Mouse (Mus musculus): Measurements from ENCODE around the gene AU040320. TPM values are rescaled to one million over a fixed set of nuclear protein-coding genes. Genes with fewer than 3 reads are reported as not detected.

AU040320 gene
- polyA plus RNA-seq, 1 experiment from 2014 or later, result 20.7 TPM

DNA sequence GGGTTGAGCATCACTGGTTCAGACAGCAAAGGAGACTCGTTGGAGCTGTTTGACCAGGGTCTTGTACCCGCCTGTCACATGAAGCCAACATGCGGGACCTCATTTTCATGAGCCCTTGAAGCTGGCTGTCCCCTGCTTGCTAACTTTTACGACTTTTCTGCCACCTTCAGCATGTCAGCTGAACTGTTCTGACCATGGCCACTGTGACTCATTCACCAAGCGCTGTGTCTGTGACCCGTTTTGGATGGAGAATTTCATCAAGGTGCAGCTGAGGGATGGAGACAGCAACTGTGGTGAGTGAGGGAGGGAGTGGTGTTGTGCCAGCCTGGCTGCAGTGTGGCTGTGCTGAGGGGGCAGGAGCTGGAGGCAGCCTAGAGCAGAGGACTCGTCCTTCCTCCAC is 93.6 kb downstream of the AU040320 start:
- WGBS (ENCODE audit: insufficient replicate concordance), result 65% methylated on average over 7 of the region's 7 CpGs
- Histone ChIP-seq H3K36me3 (ENCODE audit: control insufficient read depth, insufficient read depth, low read length) (peaks cover 5% of the 10 kb centered on the region; the same call in 1 of the 2 replicates), H3K27me3 (ENCODE audit: control insufficient read depth, insufficient read depth, low read length) (no peaks in the 10 kb centered on the region), H3K4me1 (ENCODE audit: control insufficient read depth, insufficient read depth, low read length) (peaks cover 8% of the 10 kb centered on the region), H3K4me2 (no peak overlapping the region), H3K9ac (ENCODE audit: low read depth, low read length) (no peak overlapping the region), H3K4me3 (ENCODE audit: low read depth, low read length) (no peak overlapping the region), H3K27ac (ENCODE audit: low read depth, low read length) (no peak overlapping the region), H3K9me3 (replicated peaks; ENCODE audit: control insufficient read depth, low read length) (no peaks in the 10 kb centered on the region)
- ATAC-seq (replicated peaks; ENCODE audit: insufficient number of reproducible peaks, low FRiP score, low TSS enrichment), result no peak

DNA sequence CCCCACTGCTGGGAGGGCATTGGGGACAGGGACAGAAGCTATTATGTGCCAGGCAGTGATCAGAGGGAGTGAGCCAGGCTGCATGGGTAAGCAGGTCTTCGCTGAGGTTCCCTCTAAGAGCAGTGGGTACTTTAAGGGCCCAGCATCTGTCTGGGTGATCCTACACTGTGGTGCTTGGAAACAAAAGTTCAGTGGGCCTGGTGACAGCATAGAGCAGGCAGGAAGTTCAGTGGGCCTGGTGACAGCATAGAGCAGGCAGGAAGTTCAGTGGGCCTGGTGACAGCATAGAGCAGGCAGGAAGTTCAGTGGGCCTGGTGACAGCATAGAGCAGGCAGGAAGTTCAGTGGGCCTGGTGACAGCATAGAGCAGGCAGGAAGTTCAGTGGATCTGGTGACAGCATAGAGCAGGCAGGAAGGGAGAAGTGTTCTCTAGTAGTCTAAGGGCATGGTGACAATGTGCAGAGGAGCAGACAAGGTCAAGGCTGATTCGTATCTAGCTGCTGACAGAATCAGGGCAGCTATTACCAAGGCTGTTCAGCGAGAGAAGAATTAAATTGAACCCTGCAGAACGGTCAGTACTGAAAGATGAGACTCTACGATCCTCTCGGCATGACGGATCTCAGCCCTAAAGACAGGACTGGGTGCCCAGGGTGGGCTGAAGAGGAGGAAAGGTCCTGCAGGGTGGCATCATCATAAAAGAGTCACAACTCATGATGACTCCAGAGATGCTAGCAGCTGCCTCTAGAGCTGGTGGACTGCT is 96.9 kb downstream of the AU040320 start:
- no peak overlapping the region for H3K9ac ChIP-seq (ENCODE audit: low read depth, low read length)
- 65% methylated on average over 7 of the region's 7 CpGs for WGBS (ENCODE audit: insufficient replicate concordance)
- H3K27me3 ChIP-seq (ENCODE audit: control insufficient read depth, insufficient read depth, low read length), result no peaks in the 10 kb centered on the region
- peaks cover 6% of the 10 kb centered on the region for H3K36me3 ChIP-seq (ENCODE audit: control insufficient read depth, insufficient read depth, low read length)
- ATAC-seq (replicated peaks; ENCODE audit: insufficient number of reproducible peaks, low FRiP score, low TSS enrichment), result 0 out of 2 replicates have a peak, but pooled peaks have one; percentile 15
- H3K9me3 ChIP-seq (replicated peaks; ENCODE audit: control insufficient read depth, low read length), result no peaks in the 10 kb centered on the region
- H3K4me2 ChIP-seq, result no peak overlapping the region
- peaks cover 8% of the 10 kb centered on the region for H3K4me1 ChIP-seq (ENCODE audit: control insufficient read depth, insufficient read depth, low read length)
- peak overlapping the region; percentile 74 for H3K27ac ChIP-seq (ENCODE audit: low read depth, low read length)
- no peak overlapping the region for H3K4me3 ChIP-seq (ENCODE audit: low read depth, low read length)

DNA sequence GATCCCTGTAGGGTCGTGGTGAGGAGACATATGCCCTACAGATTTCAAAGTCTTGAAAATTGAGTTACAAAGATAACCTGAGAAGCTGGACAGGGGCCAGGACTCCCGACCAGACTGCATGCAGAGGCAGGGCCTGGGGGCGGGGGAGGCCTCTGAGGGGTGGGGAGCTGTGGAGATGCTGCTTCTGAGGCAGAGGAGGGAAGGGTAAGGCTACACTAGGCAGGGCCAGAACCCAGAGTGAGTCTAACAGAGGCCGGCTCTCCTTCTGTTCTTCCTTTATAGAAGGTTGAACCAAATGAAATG is 97.4 kb downstream of the AU040320 start:
- H3K27ac ChIP-seq (ENCODE audit: low read depth, low read length), result peak overlapping the region; percentile 74

DNA sequence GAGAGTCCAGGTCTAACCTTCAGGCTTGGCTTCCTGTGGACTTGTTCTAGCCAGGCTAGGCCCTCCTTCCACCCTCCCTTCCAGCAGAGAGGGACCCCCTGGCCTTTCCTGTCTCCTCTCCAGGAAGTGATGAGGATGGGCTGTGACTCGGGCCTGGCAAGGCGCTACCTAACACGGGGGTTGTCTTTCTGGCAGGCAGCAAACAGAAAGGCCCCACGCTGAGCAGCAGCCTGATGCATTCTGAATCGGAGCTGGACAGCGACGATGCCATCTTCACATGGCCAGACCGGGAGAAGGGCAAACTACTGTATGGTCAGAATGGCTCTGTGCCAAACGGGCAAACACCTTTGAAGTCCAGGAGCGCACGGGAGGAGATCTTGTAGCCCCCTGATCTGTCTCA is 99.6 kb downstream of the AU040320 start:
- no peaks in the 10 kb centered on the region for H3K27me3 ChIP-seq (ENCODE audit: control insufficient read depth, insufficient read depth, low read length)
- H3K36me3 ChIP-seq (ENCODE audit: control insufficient read depth, insufficient read depth, low read length), result peaks cover 6% of the 10 kb centered on the region
- no peak overlapping the region for H3K27ac ChIP-seq (ENCODE audit: low read depth, low read length)
- 58% methylated on average over 11 of the region's 11 CpGs for WGBS (ENCODE audit: insufficient replicate concordance)
- ATAC-seq (replicated peaks; ENCODE audit: insufficient number of reproducible peaks, low FRiP score, low TSS enrichment), result no peak
- no peak overlapping the region for H3K9ac ChIP-seq (ENCODE audit: low read depth, low read length)
- no peak overlapping the region for H3K4me3 ChIP-seq (ENCODE audit: low read depth, low read length)
- no peaks in the 10 kb centered on the region for H3K9me3 ChIP-seq (replicated peaks; ENCODE audit: control insufficient read depth, low read length)
- no peak overlapping the region for H3K4me2 ChIP-seq
- peaks cover 8% of the 10 kb centered on the region for H3K4me1 ChIP-seq (ENCODE audit: control insufficient read depth, insufficient read depth, low read length)

More for the DNA sequence above, 97.4 kb downstream of the AU040320 start:
- H3K9me3 ChIP-seq (replicated peaks; ENCODE audit: control insufficient read depth, low read length), result no peaks in the 10 kb centered on the region
- no peak overlapping the region for H3K9ac ChIP-seq (ENCODE audit: low read depth, low read length)
- peaks cover 8% of the 10 kb centered on the region for H3K4me1 ChIP-seq (ENCODE audit: control insufficient read depth, insufficient read depth, low read length)
- 41% methylated on average over 4 of the region's 4 CpGs for WGBS (ENCODE audit: insufficient replicate concordance)
- no peak overlapping the region for H3K4me3 ChIP-seq (ENCODE audit: low read depth, low read length)
- 0 out of 2 replicates have a peak, but pooled peaks have one; percentile 49 for ATAC-seq (replicated peaks; ENCODE audit: insufficient number of reproducible peaks, low FRiP score, low TSS enrichment)
- no peaks in the 10 kb centered on the region for H3K27me3 ChIP-seq (ENCODE audit: control insufficient read depth, insufficient read depth, low read length)
- H3K4me2 ChIP-seq, result no peak overlapping the region
- H3K36me3 ChIP-seq (ENCODE audit: control insufficient read depth, insufficient read depth, low read length), result peaks cover 6% of the 10 kb centered on the region

DNA sequence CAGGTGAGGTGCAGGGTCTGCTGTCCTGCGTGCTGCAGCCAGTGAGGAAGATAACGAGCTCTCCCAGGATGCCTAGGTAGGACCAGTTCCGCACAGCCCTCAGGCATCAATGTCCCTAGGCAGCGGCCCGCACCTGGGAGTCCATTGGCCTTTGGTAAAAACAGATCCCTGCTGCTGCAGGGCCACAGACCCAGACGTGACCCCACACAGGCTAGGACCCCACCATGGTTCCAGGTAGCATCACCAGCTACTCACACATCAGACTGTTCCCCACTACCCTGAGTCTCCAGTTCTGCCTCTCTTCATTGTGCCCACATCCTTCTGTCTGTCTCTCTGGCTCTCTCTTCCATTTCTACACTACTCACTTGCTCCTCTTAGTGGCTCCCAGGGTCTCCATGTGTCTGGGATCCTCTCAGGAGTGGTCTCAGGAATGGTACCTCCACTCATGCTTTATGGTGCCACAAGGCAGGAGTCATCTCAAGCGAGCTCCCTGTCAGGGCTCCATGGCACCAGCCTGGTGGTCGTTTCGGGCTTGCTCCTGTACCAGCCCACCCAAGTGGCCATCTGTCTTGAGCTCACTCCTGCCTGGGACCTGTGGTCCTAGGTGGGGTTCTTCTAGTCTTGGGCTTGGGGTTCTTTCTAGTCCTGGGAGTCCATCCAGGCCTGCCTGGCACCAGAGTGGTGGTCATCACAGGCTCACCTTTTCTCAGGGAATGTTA is 107.1 kb downstream of the AU040320 start:
- 87% methylated on average over 9 of the region's 9 CpGs for WGBS (ENCODE audit: insufficient replicate concordance)
- ATAC-seq (replicated peaks; ENCODE audit: insufficient number of reproducible peaks, low FRiP score, low TSS enrichment), result no peak
- Histone ChIP-seq H3K4me2 (no peak overlapping the region), H3K36me3 (ENCODE audit: control insufficient read depth, insufficient read depth, low read length) (peaks cover 7% of the 10 kb centered on the region), H3K4me3 (ENCODE audit: low read depth, low read length) (no peak overlapping the region), H3K9me3 (replicated peaks; ENCODE audit: control insufficient read depth, low read length) (no peaks in the 10 kb centered on the region), H3K27me3 (ENCODE audit: control insufficient read depth, insufficient read depth, low read length) (no peaks in the 10 kb centered on the region), H3K4me1 (ENCODE audit: control insufficient read depth, insufficient read depth, low read length) (no peaks in the 10 kb centered on the region), H3K9ac (ENCODE audit: low read depth, low read length) (no peak overlapping the region), H3K27ac (ENCODE audit: low read depth, low read length) (no peak overlapping the region)

DNA sequence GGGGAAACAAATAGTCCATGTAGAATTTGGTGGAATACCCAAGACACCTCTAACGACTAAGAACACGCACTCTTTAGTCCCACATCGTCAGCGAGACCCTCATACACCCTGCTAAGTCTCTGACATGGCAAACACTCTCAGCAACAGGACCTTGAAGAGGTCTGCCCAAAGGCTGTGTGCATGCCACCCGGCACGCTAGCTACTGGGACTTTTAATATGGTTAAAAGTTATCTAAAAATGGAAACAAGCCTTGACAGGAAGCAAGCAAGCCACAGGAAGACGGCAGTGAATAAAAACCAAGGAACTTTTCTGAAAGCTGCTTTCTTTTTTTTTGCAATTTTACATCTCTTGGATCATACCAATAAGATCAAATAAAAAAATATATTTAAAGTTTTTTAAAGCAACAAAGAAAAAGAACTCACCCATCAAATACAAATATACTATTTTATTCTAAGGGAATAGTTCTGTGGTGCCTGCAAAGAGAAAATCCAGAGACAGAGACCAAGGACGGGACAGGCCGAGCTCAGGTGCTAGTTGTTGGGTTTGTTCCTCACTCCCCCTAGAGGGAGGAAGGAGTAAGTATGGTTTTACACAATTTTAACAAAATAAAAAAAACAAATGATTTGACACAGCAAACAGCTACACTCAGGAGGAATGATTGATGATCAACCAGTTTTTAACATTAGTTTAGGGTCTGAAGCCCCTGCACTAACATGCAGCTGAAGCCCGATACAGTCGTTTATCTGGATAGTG is 108.3 kb downstream of the AU040320 start:
- Histone ChIP-seq H3K4me1 (ENCODE audit: control insufficient read depth, insufficient read depth, low read length) (no peaks in the 10 kb centered on the region), H3K27me3 (ENCODE audit: control insufficient read depth, insufficient read depth, low read length) (no peaks in the 10 kb centered on the region), H3K9ac (ENCODE audit: low read depth, low read length) (no peak overlapping the region), H3K27ac (ENCODE audit: low read depth, low read length) (no peak overlapping the region), H3K4me3 (ENCODE audit: low read depth, low read length) (no peak overlapping the region), H3K9me3 (replicated peaks; ENCODE audit: control insufficient read depth, low read length) (no peaks in the 10 kb centered on the region), H3K36me3 (ENCODE audit: control insufficient read depth, insufficient read depth, low read length) (peaks cover 12% of the 10 kb centered on the region), H3K4me2 (no peak overlapping the region)
- WGBS (ENCODE audit: insufficient replicate concordance), result 80% methylated on average over 11 of the region's 11 CpGs
- no peak for ATAC-seq (replicated peaks; ENCODE audit: insufficient number of reproducible peaks, low FRiP score, low TSS enrichment)

DNA sequence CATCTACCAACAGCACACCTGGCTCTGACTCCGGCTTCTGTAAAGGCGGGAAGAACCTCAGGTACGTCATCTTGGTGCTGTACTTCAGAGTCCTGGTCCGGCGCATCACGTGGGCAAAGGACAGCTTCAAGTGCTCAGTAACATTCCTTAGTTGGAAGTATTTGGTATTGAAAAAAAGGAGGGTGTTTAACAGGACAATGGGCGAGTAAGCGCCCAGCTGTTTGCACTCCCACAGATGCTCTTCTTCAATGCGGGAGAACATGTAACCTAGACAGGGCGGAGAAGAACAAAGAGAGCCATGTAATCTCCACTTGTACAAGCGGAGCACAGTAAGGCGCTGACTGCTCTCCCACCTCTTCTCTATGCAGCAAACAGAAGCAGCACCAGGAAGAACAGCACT is 115.4 kb downstream of the AU040320 start:
- no peaks in the 10 kb centered on the region for H3K4me1 ChIP-seq (ENCODE audit: control insufficient read depth, insufficient read depth, low read length)
- no peaks in the 10 kb centered on the region for H3K9me3 ChIP-seq (replicated peaks; ENCODE audit: control insufficient read depth, low read length)
- 90% methylated on average over 12 of the region's 12 CpGs for WGBS (ENCODE audit: insufficient replicate concordance)
- ATAC-seq (replicated peaks; ENCODE audit: insufficient number of reproducible peaks, low FRiP score, low TSS enrichment), result no peak
- no peak overlapping the region for H3K27ac ChIP-seq (ENCODE audit: low read depth, low read length)
- no peak overlapping the region for H3K9ac ChIP-seq (ENCODE audit: low read depth, low read length)
- no peak overlapping the region for H3K4me3 ChIP-seq (ENCODE audit: low read depth, low read length)
- H3K27me3 ChIP-seq (ENCODE audit: control insufficient read depth, insufficient read depth, low read length), result no peaks in the 10 kb centered on the region
- H3K4me2 ChIP-seq, result no peak overlapping the region
- peaks cover 25% of the 10 kb centered on the region for H3K36me3 ChIP-seq (ENCODE audit: control insufficient read depth, insufficient read depth, low read length)

DNA sequence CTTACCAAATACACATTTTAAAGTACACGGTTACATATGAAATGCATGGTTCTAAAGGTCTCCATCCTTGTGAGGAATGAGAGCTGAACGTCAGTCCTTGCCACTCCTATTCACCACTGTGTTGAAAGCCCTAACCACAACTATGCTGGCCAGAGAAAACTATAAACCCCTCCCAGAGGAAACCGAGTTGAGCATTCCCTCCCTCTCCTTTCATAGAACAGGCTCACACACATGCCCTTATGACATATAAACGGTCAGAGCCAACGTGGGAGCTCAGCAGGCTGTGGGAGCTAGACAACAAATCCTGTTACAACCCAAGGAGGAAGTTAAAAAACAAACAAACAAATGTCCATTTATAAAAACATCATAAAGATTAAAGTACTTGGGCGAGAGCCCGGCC is 119.4 kb downstream of the AU040320 start:
- whole genome bisulfite sequencing (ENCODE audit: insufficient replicate concordance), result 76% methylated on average over 7 of the region's 7 CpGs
- no peak for ATAC-seq (replicated peaks; ENCODE audit: insufficient number of reproducible peaks, low FRiP score, low TSS enrichment)

More for the DNA sequence above, 119.4 kb downstream of the AU040320 start:
- Histone ChIP-seq H3K27me3 (ENCODE audit: control insufficient read depth, insufficient read depth, low read length) (no peaks in the 10 kb centered on the region), H3K4me1 (ENCODE audit: control insufficient read depth, insufficient read depth, low read length) (no peaks in the 10 kb centered on the region), H3K9ac (ENCODE audit: low read depth, low read length) (no peak overlapping the region), H3K27ac (ENCODE audit: low read depth, low read length) (no peak overlapping the region), H3K4me2 (no peak overlapping the region), H3K4me3 (ENCODE audit: low read depth, low read length) (no peak overlapping the region), H3K36me3 (ENCODE audit: control insufficient read depth, insufficient read depth, low read length) (peaks cover 25% of the 10 kb centered on the region), H3K9me3 (replicated peaks; ENCODE audit: control insufficient read depth, low read length) (no peaks in the 10 kb centered on the region)

Data from heart, embryonic 11.5 days (tissue).